Mouse (Mus musculus) left cerebral cortex, postnatal 4 days (tissue): ENCODE results near the gene Rpusd4. TPM values are rescaled to one million over a fixed set of nuclear protein-coding genes. Genes with fewer than 3 reads are reported as not detected.

Experiments
- DNase-seq: peaks from one replicate; pipeline ENCODE4 v3.0.0-alpha.2; 2022
- intact Hi-C: fragments of 180-260 bp; cut with DNase I; formaldehyde crosslinking; loops from one replicate; pipeline ENCODE4 v1.15.1; 2025
- total RNA-seq, 2 experiments: library from RNA; stranded (reverse); gene quantifications; 2 replicates each; pipeline ENCODE4 v1.2.3; 2021

Gene Rpusd4
- total RNA-seq, 2 experiments from 2014 or later, result 9.1 to 12.4 TPM

DNA sequence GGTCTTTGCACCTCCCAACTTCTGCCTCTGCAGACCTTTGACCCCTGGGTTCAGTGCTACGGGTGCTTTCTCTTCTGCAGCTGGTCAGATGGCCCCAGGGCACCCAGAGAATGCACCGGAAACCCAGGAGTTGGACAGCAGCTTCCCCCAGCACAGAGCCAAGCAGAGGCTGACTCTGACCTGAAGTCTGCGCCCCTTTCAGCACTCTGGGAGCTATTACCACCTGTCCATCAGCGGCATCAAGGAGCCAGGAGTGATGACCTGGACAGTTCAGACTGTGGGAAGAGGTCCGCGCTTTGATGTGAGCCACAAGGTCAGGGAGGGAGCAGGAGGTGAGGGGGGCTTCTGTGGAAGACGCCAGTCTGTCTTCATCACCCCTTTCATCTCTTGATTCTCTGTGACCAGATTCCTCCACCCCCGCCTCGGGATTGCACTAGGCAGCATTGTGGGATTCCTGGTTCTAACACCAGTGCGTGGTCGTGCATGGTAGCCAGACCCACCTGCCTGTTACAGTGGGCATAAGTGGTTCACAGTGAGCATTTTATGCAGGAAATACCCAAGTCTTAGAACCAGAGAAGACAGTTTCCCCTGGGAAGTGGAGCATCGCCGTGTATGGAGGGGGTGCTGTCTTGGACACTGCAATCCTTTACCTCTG, 15.9 kb downstream of the Rpusd4 start:
- DNase-seq, result no peak
- intact Hi-C loops, result loop anchor here (2.0 kb wide), 1 partner anchor 251 kb away; no protein-coding TSS in a partner anchor

DNA sequence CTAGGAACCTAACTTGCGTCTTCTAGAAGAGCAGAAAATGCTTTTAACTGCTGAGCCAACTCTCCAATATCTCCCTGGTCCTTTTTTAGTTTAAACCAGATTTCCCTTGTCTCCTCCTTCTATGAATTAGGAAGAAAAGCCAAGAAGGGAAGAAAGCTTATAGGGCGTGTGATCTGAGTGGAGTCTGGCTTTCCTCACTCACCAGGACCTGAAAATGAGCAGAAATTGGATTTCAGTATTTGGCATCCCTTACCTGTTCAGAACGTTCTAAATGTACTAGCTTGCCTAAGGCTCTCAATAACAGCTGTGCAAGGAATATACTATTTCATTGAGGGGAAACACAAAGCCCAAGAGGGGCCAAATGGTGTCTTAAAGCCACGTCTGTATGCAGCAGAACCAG, 16.7 kb downstream of the Rpusd4 start:
- DNase-seq, result no peak
- intact Hi-C loops, result no loop called here

DNA sequence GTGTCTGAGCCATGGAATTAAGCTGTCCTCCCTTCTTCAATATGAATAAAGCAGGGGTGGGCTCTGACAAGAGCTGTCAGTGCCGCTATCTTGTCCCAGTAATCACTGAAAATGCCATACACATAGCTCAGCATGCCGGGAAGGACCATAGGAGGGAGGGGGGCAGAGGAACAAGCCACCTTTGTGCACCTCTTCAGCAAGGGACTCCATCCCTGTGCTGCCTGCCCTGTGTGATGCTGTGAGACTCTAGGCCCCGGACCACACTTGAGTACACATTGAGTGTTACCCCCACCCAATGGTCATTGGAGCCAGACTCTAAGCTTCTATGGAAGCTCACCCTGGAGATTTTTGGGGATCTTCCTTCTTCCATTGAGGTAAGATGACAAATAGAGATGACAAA, 18.7 kb downstream of the Rpusd4 start:
- no peak for DNase-seq
- intact Hi-C loops, result loop anchor here (5.0 kb wide), 1 partner anchor 136 kb away; the partner anchor contains the start of gene Cdon

DNA sequence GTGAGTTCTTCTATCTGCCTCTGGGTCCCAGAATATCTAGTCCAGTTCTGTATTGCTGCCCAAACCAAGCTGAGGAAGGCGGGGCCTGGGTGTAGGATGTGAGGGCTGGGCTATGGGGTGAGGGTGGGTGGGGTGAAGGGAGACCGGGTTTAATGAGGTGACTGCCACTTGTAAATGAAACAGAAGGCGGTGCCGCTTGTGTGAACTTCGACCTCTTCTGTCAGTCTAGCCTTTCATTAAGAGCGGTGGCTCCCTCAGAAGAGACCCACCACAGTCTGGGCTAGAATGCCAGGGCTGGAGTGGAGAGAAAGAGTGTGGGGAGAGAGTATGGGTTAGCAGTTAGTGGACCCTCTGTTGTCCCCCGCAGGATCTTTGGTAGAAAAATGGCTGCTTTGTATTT, 22.3 kb downstream of the Rpusd4 start:
- intact Hi-C loops, result loop anchor here (5.0 kb wide), 1 partner anchor 132 kb away; the partner anchor contains the start of gene Cdon
- no peak for DNase-seq

DNA sequence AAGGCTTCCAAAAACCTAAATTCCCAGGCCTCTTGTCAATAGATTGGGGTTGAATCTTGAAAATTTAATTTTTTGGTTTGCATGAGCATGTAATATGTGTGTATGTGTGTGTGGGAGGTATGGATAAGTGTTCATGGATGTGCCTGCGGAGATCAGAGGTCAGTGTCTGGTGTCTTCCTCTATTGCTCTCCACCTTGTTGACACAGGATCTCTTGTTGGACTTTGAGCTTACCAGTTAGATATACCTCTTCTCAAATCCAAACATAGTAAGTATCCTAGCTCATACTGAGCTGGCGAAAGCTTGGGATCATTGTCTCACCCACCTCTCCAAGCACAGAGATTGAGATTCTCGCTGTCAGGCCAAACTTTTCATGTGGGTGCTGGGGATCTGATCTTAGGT, 22.8 kb downstream of the Rpusd4 start:
- DNase-seq, result no peak
- intact Hi-C loops, result no loop called here

DNA sequence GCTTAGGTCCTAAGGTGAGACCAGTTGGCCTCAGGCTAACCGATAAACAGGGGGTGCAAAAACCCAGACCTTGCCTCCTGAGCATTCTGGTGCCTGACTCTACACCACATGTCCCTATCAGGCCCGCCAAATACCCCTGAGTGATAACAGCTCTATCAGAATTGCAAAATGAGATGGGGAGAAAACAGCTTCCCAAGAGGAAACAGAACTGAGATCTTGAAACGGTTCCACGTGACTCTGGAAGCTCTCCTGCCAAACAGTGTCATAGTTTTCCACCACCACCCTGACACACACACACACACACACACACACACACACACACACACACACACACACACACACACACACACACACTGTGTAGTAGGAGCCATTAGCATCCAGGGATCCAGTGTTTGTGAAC, 23.3 kb downstream of the Rpusd4 start:
- no peak for DNase-seq
- intact Hi-C loops, result no loop called here

DNA sequence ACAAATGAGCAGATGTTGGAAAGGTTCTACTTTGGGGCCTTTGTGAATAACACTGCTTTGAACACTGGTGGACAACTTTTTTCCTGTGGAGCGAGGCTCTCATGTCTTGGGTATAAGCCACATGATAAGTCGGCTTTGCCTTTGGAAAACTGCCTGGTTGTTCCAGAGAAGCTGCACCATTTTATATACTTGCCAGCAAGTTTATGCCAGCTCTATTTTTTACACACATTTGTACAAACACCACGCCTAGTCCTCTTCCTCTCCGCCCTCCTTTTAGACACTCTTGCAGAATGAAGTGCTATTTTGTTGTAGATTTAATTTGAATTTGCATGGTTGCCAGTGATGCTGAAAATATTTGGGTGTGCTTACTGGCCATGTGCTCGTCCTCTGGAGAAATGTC, 25.8 kb downstream of the Rpusd4 start:
- intact Hi-C loops, result no loop called here

DNA sequence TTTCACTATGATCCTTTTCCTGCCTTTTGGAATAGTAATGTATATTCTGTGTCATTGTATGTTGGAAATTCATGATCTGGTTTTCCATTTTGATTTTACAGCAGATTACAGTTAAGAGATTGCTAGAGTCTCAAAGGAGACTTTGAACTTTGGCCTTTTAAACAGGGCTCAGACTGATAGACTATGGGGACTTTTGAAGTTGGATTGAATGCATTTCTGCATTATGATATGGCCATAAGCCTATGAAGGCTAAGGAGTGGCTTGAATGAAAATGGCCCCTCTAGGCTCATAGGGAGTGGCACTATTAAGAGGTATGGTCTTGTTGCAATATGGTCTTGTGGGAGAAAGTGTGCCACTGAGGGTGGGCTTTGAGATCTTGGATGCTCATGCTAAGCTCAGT, 30.1 kb downstream of the Rpusd4 start:
- DNase-seq, result no peak
- intact Hi-C loops, result no loop called here

More for the DNA sequence above, 25.8 kb downstream of the Rpusd4 start:
- DNase-seq, result no peak

DNA sequence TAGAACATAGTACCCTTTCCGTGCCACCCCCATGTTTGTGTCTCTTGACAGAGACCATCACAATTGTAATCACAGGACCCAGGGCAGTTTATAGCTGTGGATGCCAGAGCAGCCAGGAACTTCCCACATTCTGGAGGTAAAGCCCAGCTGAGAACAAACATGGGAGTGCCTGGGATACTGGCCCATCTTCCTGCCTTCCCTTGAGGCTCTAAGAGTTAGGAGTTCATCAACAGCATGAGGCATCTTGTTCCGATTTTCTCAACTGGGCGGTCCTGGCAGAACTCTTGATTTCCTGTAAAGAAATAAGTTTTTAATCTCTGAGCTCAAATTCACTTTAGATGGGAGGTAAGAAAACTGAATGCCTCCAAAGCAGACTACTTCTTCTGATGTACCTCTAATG, 34.5 kb downstream of the Rpusd4 start:
- no peak for DNase-seq
- intact Hi-C loops, result loop anchor here (5.0 kb wide), 1 partner anchor 120 kb away; the partner anchor contains the start of gene Cdon

DNA sequence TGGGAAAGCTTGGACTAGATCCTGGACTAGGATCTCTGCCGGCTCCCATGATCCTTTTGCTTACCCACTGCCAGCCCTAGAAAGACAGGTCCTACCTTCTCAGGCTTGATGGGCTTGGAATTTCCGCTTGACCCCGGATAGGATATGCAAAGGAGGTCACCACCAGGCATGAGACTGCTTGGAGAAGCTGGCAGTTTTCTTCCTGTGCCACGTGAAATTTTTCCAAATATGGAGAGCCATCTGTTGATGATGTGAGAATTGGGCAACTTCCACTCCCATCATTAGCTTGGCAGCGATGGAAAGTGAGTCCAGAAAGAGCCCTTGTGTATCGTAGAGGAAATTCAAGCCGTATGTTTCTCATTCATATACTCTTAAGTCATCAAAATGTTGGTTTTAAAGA, 39.8 kb downstream of the Rpusd4 start:
- intact Hi-C loops, result no loop called here
- no peak for DNase-seq

DNA sequence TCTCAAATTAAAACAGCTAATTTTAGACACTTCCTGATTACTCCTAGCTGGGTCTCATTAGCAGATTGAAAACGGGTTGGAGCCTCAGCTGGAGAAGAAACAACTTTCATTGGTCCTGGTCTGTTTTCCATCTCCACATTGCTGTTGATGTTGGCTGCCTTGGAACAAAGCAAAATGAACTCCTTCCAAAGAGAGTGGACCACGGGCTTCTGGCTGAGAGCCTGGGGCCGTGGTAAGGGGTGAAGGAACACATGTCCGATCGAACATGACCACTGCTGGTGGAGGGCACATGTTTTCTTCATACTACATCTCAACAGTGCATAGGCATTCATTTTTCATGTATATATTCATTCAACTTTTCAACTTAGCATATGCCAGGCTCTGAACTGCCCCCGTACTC, 42.7 kb downstream of the Rpusd4 start:
- intact Hi-C loops, result no loop called here
- DNase-seq, result no peak

DNA sequence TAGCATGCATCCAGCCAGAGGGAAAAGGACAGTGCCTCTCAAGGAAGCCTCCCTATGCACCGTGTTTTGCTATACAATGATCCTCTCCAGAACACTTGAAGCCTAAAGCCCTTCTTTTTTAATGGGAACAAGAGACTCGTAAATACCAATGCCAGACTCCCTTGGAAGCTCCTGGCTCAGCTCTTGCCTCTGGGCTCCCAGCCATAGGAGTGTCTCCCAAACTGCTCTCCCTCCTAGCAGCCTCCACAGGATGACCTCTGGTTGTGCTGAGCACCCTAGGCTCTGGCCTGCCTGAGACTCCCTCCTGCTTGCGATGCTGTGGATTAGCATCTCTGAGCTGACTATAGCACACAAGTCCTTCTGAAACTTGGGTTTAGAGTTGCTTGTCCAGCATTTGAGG, 44.9 kb downstream of the Rpusd4 start:
- DNase-seq, result no peak
- intact Hi-C loops, result no loop called here

DNA sequence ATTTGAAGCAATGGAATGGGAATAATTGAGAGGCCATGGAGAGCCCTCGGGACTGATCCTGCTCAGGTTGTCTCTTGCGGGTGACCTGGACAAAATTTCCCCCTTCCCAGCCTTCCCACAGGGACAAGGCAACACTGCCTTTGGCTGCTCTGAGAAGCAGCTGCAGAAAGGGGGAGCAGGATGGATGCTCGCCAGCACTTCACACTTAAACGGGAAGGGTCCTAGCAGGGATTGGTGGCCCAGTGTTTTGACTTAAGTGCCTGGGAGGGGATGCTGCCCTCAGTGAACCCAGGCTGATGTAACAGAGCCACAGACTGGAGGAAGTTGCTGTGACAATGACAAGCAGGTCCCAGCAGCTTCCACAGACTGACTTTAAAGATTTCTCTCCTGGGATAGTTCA, 45.9 kb downstream of the Rpusd4 start:
- intact Hi-C loops, result no loop called here
- DNase-seq, result no peak

DNA sequence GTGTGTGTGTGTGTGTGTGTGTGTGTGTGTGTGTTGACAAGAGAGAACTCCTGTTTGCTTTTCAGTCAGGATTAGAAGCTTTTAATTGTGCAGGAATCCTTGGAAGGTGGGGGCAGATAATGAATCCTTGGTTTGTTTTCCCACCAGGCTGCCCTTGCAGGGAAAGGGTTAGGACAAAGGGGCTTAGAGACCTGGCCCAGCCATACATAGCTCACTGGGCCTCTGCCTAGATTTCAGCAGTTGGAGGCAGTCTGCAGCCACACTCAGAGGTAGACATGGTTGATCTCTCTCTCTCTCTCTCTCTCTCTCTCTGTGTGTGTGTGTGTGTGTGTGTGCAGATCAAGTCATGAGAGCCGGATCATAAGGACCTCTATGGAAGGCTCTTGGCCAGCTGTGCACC, 46.6 kb downstream of the Rpusd4 start:
- no peak for DNase-seq
- intact Hi-C loops, result no loop called here

DNA sequence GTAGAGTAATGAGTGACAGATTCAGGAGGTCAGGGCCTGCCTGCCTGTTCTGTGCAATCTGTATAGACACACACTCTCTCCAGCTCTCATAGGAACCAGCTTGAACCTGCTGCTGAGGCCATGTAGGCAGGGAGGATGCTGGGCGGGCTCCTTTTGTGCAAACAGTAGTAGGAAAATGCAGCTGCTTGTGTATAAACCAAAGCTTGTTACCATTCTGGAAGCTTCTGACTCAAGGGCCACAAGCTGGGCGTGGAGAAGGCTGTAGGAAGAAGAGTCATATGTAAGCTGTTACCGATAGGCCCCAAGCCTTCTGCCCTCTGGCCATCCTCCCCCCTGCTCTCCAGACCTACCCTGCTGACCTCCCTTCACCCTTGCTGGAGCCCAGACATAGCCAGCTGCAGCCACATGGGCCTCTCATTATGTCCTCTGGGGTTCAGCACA, 49.1 kb downstream of the Rpusd4 start:
- intact Hi-C loops, result no loop called here

DNA sequence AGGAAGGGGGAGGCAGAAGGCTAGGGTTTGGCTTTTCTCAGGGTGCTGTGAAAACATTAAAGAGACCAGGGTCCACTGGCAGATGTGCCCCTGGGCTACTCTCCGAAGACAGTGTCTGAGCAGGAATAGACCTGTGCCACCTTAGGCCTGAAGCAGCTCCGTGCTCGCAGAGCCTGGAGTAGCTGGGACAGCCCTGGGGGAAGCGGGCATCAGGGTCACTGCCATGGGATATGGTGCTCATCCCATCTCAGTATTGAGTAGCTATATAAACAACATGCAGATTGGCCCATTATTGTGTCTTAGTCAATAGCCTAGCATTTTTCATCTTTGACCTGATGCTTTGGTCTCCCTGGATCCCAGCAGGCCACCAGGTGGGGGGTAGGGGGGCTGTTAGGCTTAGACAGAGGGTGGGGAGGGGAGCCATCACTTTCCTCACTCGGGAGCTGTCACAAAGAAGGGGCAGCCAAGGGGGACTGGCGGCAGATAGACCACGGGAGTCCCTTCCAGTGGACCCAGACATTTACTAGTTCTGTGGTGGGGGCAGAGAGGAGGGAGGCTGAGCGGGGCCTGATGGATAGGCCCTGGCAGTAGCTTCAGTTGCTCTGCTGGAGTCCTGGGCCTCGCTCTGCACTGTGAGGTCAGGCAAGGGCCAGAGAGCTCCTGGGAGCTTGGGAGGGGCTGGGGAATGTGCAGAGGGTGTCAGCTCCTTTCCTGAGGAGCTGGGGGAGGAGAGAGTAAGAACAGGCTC, 49.7 kb downstream of the Rpusd4 start:
- DNase-seq, result no peak
- intact Hi-C loops, result no loop called here

More for the DNA sequence above, 49.1 kb downstream of the Rpusd4 start:
- DNase-seq, result no peak

DNA sequence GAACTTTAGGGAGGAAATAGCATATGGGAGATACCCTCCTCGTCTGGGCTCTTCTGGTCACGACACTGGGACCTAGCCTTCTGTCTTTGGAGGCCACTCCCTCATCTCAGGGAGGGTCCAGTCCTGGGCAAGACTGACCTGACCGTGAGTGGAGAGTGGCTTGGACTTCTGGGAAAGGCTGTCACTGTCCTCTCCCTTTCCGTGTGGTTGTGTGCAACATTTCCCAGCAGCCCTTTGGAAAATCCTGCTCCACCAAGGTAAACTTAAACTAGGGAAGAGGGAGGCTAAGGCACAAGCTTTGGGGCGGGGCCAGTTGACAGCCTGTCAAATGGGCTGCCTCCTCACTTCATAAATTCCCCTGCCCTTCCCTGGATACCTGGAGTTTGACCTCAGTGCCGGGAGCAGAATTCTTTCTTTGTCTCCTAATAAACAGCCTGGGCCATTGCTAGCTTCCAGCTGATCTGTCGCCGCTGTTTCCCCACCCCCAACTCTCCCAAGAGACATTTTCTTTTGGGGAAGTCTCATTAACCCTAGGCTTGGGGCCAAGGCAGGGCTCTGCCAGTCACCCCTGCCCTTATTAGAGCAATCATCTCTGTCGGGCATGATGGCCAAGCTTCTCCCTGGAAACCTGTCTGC, 51.0 kb downstream of the Rpusd4 start:
- DNase-seq, result no peak
- intact Hi-C loops, result no loop called here

DNA sequence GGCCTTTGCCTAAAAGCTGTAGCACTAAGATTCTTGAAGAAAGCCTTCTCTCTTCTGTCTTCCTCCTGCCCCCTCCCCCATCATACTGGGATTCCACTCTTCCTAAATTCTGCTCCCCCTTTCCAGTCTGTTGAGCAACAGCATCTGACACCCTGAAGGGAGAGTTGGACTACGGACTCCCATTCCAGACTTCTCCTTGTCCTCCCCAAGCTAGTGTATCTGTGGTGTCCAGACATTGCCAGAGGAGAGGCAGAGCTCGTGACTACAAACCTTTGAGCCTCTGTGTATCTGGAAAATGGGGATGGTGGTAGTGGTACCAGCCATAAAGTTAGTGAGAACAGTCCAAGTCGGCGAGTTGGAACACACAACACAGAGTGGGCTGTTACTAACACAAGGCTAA, 52.6 kb downstream of the Rpusd4 start:
- intact Hi-C loops, result no loop called here
- no peak for DNase-seq

DNA sequence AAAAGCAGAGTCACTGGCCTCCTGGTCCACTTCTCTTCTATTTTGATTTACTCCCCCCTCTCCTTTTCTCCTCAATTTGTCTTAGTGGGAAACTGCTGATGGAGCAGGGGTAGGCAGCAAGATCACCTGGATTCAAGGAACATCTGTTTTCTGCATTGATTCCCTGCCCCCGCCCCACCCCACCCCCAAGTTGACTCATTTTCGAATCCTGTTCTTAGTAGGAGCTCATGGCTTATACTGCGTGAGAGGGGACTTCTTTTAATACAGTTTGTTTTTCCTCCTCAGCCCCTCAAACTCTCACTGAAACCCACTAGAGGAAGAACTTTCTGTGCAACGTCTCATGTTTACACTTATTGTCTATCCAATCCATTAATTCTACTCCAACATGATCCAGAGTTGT, 56.3 kb downstream of the Rpusd4 start:
- DNase-seq, result no peak
- intact Hi-C loops, result no loop called here

DNA sequence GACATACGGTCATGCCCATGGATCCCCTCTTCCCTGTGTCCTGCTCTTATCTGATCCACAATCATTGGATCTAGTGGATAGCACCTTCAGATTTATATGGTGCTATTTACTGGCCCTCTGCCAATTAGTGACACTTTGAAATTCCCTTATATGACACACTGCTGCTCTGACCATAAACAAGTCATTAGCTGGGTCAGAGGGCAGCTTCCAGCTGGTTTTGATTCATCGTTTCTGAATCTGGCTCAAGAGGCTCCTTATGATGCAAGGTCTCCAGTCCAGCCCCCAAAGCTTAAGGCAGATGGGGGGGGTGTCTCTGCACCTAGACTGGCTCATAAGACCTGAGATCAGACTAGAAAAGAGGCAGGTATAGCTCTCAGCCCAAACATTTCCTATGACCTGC, 56.9 kb downstream of the Rpusd4 start:
- intact Hi-C loops, result no loop called here
- no peak for DNase-seq

DNA sequence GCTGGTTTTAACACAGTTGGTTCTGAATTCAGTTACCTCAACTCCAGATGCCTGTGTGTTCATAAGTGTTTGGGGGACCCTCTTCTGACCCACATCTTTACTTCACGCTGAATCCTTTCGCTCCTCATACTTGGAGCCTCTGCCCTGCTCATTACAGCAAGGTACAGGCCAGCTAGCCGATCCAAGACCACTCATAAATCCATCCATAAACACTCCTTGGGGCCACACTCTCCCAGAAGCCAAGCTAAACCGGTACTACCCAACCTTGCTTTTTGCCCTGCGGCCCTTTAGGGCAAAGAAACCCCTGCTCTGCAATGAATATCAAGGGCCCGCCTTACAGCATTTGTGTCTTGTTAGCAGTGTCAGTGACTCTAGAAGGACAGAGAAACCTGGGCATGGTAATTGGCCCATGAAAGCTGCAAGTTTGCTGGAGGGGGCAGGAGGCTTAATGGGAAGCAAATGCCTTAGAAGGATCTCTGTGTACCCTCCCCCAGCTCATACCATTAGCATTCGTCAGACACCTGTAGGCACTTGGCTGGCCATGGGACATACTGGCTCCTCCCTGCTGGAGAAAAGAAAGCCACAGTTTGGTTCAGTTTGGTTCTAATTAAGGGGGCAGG, 59.1 kb downstream of the Rpusd4 start:
- intact Hi-C loops, result no loop called here
- DNase-seq, result no peak
